Mouse (Mus musculus) urinary bladder, adult 2 months (tissue): ENCODE data around the gene 4833439L19Rik. TPM values are rescaled to one million over a fixed set of nuclear protein-coding genes. Genes with fewer than 3 reads are reported as not detected.

Source experiments
- DNase-seq: peaks from one replicate; pipeline ENCODE4 v3.0.0; 2022; ENCODE audit warnings: low spot score
- polyA plus RNA-seq: library from polyadenylated mRNA; depleted of rRNA; stranded (reverse); fragments of >200 nt; gene quantifications from 2 replicates; pipeline ENCODE4 v1.2.3, GENCODE M21; 2012; rRNA removed

4833439L19Rik gene
- polyA plus RNA-seq, 1 experiment = 101 TPM

DNA sequence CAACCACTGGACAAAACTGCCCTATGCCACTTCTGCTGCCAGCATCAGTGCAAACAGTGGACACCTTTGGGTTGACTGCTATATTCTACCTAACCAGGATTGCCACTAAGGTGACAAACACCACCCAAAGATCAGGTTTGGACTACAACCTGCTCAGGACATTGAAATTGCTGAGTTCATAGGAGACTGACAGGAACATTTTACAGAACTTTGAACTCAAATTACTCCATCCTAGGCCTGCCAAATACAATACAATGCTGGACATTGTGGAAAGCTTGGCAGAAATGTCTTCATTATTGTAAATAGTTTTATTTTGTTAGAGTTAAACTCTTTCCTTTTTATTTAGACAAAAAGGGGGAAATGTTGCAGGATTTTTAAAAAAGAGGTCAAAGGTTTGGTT, 44.1 kb downstream of the 4833439L19Rik start:
- no peak for DNase-seq

DNA sequence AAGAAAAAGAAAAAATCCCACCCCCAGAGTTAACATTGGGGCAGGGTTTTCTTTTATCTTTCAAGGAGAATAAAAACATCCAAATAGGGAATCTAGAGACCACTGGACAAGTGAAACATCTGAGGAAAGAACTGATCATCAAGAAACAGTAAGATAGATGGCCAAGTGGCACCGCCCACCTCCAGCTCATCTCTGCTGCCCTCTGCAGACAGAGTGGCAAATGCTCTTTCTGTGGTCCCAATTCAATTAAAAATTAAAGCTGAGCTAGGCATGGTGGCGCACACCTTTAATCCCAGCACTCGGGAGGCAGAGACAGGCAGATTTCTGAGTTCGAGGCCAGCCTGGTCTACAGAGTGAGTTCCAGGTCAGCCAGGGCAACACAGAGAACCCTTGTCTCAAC, 45.0 kb downstream of the 4833439L19Rik start:
- DNase-seq = no peak

DNA sequence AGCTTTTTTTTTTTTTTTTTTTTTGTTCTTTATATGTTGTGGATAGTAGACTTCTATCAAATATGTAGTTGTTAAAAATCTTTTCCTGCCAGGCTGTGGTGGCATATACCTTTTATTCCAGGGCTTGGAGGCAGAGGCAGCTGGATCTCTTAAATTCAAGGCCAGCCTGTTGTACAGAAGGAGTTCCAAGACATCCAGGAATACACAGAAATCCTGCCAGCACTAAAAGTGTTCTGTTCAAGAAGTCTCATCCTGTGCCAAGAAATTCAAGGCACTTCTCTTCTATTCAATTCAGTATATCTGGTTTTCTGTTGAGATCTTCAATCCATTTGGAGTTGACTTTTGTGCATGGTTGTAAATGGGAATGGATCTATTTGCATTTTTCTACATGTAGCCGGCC, 59.3 kb downstream of the 4833439L19Rik start:
- DNase-seq = no peak

DNA sequence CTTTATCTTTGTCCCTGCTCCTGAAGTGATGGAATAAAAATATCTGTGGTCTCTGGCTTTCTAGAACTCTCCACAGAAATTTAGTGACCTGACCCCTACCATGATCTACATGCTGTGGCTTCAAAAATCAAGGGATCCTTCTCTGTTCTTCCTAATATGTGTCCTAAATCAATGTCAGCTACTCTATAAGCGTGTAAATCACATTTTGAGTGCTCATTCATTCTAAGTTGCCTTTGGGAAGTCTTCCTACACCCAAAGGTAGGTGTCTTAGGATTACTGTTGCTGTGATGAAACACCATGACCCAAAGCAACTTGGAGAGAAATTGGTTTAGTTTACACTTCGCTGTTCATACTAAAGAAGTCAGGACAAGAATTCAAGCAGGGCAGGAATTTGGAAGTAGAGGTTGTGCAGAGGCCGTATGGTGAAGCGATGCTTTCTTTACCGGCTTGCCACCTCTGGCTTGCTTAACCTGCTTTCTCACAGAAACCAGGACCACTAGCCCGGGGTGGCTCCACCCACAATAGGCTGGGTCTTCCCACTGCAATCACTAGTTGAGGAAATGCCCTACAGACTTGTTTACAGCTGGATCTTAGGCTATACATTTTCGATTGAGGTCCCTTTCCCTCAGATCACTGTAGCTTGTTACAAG, 60.5 kb downstream of the 4833439L19Rik start:
- no peak for DNase-seq

DNA sequence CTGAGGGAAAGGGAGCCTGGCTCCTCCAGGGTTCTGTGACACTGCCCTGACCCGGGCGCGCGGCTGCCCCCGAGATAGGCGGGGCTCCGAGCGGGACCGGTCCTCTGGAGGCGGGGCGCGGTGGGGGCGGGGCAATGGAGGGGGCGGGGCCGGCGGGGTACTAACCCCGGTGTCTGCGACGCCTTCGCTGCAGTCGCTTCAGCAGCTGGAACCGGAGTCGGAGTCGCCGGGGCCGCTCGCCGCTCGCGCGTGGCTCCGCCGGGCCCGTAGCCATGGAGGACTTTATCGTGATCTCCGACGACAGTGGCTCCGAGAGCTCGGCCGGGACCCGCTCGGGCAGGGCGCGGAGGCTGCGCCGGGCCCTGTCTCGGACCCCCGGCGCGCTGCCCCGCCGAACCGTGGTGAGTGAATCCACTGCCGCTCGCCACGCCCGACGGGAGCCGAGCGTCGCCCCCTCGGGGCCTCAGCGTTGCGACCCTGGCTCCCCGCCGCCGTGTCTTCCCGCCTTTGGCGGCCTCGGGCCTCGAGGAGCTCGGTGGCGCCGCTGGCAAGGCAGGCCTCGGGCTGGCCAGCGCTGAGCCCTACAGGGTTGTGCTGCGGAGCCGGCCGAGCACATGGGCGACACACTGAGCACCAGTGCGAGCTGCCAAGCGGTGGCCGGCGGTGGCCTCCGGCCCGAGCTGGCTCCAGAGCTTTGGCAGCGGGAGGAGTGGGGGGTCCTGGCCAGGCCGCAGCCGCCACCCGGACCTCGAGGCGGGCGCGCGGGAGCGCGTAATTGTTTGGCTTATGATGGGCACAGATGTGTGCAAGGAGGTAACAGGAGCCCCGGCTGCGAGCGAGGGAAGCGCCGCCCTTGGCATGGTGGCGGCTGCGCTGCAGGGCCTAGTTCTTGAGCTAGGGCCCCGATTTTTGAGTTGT, 61.4 kb downstream of the 4833439L19Rik start, which contains the start of gene Simc1:
Gene Simc1 (plus strand): TSS at position 176 of the 918 bp plus-strand sequence.
- peak; percentile 67 for DNase-seq

DNA sequence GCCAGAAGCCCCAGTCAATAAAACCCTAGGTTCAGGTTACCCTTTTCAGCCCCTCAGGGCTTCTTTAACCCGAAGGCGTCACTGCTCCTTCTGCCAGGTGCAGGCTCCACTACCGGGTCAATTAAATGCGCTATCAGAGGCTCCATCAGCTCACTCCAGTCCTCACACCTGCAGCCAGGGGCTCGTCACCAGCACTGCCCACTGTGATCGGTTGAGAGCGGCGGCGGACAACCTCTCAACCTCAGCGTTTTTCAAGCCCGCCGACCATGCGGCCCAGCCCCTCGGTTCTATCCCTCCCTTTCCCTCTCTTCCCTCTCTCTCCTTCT, 62.0 kb downstream of the 4833439L19Rik start:
- no peak for DNase-seq

DNA sequence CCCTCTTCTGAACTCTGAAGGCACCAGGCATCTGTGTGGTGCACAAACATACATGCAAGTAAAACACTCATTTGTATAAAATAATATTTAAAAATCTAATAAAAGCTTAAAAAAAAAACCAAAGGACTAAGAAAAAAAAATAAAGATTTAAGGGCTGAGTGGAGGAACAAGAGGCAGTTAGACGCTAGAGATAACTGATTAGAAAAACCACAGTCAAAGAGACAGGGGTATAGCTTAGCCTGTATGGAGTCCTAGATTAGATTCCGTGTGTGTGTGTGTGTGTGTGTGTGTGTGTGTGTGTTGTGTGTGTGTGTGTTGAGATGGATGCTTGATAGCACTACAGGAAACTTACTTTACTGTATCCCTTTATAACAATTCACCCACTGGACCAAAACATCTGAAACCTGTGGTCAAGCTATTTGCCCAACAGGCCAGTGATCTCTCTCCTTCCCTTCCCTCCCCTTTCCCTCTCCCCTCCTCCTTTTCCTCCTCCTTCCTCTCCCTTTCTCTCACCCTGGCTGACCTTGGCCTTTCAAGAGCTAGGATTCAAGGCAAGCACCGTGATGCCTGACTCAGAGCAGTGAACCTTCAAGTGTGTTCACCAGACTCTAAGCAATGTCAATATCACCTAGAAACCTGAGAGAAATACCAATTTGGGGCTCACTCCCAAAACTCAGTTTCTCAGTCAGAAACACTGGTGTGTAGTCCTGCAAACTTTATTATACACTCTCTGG, 63.1 kb downstream of the 4833439L19Rik start:
- DNase-seq = no peak

DNA sequence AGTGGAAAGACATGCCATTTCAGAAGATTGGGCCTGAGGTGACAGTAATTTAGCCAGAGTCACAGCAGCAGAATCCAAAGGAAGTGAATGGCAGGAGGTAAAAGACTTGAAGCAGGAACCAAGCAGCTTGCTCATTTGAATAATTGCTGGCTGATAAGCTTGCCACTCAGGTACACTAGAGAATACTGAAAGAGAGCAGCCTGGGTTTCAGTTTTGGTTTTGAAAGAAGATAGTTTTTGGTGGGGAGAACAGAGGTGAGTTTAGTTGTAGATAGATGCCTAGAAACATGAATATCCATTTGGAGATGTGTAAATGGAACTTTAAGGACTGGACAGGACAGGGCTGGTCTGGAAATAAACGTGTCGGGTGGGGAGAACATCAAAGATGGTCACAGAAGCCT, 63.9 kb downstream of the 4833439L19Rik start:
- no peak for DNase-seq

Other genes starting within 250 kb of the 4833439L19Rik start
- gene Cplx2, start 194.1 kb downstream of the 4833439L19Rik start, polyA plus RNA-seq = 5.7 and 10.5 TPM in 2 replicates
- gene Thoc3, start 96.6 kb downstream of the 4833439L19Rik start, polyA plus RNA-seq = 17.7 and 20.9 TPM in 2 replicates
- gene Simc1, start 61.7 kb downstream of the 4833439L19Rik start, polyA plus RNA-seq = 5.4 and 5.8 TPM in 2 replicates
- gene Arl10, start 9.6 kb upstream of the 4833439L19Rik start, polyA plus RNA-seq = 28.7 and 39.4 TPM in 2 replicates
- gene Nop16, start 24.7 kb upstream of the 4833439L19Rik start, polyA plus RNA-seq = 26.1 and 29.7 TPM in 2 replicates
- 165 and 194 TPM in 2 replicates for gene Higd2a, start 24.8 kb upstream of the 4833439L19Rik start, polyA plus RNA-seq
- gene Cltb, start 45.9 kb upstream of the 4833439L19Rik start, polyA plus RNA-seq = 70.9 and 84.6 TPM in 2 replicates
- gene Faf2, start 56.3 kb upstream of the 4833439L19Rik start, polyA plus RNA-seq = 37.9 and 41.1 TPM in 2 replicates
- 69.3 and 86.5 TPM in 2 replicates for gene Rnf44, start 128.5 kb upstream of the 4833439L19Rik start, polyA plus RNA-seq
- 0.03 TPM in 2 replicates for gene Cdhr2, start 136.0 kb upstream of the 4833439L19Rik start, polyA plus RNA-seq
- gene Gprin1, start 184.4 kb upstream of the 4833439L19Rik start, polyA plus RNA-seq = 0.07 and 0.10 TPM in 2 replicates
- 0.08 and 0.18 TPM in 2 replicates for gene Sncb, start 201.2 kb upstream of the 4833439L19Rik start, polyA plus RNA-seq
- gene Eif4e1b, start 218.6 kb upstream of the 4833439L19Rik start, polyA plus RNA-seq = 0.21 and 0.34 TPM in 2 replicates
- gene Tspan17, start 223.9 kb upstream of the 4833439L19Rik start, polyA plus RNA-seq = 33.0 and 37.0 TPM in 2 replicates